In genomic region chr1:135131034-135131433, GRCm38 (mm10) we compare ENCODE assay signal across 8 mouse cellular contexts. TPM values are rescaled to one million over a fixed set of nuclear protein-coding genes. Genes with fewer than 3 reads are reported as not detected.
A peak's percentile ranks its signal among the peaks of the same experiment; 100 is the strongest.
DNase-seq lines count a peak whose midpoint lies in the region; ATAC-seq lines count a peak whose summit lies in the region.

No protein-coding gene starts in this region.

- H3K4me1 ChIP-seq in embryonic facial prominence, embryonic 10.5 days = peaks cover 64% of the 10 kb centered on the region
- H3K4me1 ChIP-seq in liver, embryonic 16.5 days (ENCODE audit: control insufficient read depth, low read depth, low read length) = peaks cover 34% of the 10 kb centered on the region
- H3K4me1 ChIP-seq in forebrain, embryonic 14.5 days (ENCODE audit: control insufficient read depth, insufficient read depth, low read length) = no peaks in the 10 kb centered on the region

- peak overlapping the region; percentile 42 for H3K4me2 ChIP-seq in liver, embryonic 16.5 days (ENCODE audit: low read depth, low read length)
- H3K4me2 ChIP-seq in forebrain, embryonic 14.5 days (ENCODE audit: low read length) = no peak overlapping the region

- no peaks in the 10 kb centered on the region for H3K36me3 ChIP-seq in embryonic facial prominence, embryonic 10.5 days (replicated peaks)
- no peaks in the 10 kb centered on the region for H3K36me3 ChIP-seq in liver, embryonic 16.5 days (ENCODE audit: control insufficient read depth, insufficient read depth)
- H3K36me3 ChIP-seq in forebrain, embryonic 14.5 days (ENCODE audit: control insufficient read depth, insufficient read depth, low read length) = no peaks in the 10 kb centered on the region

- no peak overlapping the region for H3K4me3 ChIP-seq in embryonic facial prominence, embryonic 10.5 days
- peak overlapping the region; percentile 16; the same call in 1 of the 2 replicates for H3K4me3 ChIP-seq in liver, embryonic 16.5 days (ENCODE audit: low read depth, low read length)
- no peak overlapping the region for H3K4me3 ChIP-seq in forebrain, embryonic 14.5 days (ENCODE audit: low read depth, low read length)

- H3K9ac ChIP-seq in liver, embryonic 16.5 days (ENCODE audit: low read depth, low read length) = 0 out of 2 replicates have a peak overlapping the region, but pooled peaks have one; percentile 21
- H3K9ac ChIP-seq in forebrain, embryonic 14.5 days (ENCODE audit: low read length) = no peak overlapping the region

- peak; percentile 37 for ATAC-seq in liver, embryonic 16.5 days (ENCODE audit: low read depth)
- no peak for ATAC-seq in forebrain, embryonic 14.5 days

- H3K27me3 ChIP-seq in embryonic facial prominence, embryonic 10.5 days (replicated peaks; ENCODE audit: low read depth, poor library complexity, severe bottlenecking) = peaks cover 41% of the 10 kb centered on the region
- H3K27me3 ChIP-seq in liver, embryonic 16.5 days (ENCODE audit: control insufficient read depth, insufficient read depth, low read depth, low read length) = 0 out of 2 replicates have a peak, but pooled peaks cover 4% of the 10 kb centered on the region
- no peaks in the 10 kb centered on the region for H3K27me3 ChIP-seq in forebrain, embryonic 14.5 days (replicated peaks; ENCODE audit: control insufficient read depth, insufficient read depth, low read length)

- 31% methylated on average over 6 of the region's 6 CpGs for WGBS in embryonic facial prominence, embryonic 10.5 days
- 6% methylated on average over 6 of the region's 6 CpGs for WGBS in liver, embryonic 16.5 days (ENCODE audit: insufficient replicate concordance)
- WGBS in forebrain, embryonic 14.5 days = 46% methylated on average over 6 of the region's 6 CpGs

- H3K9me3 ChIP-seq in embryonic facial prominence, embryonic 10.5 days = no peaks in the 10 kb centered on the region
- no peaks in the 10 kb centered on the region for H3K9me3 ChIP-seq in liver, embryonic 16.5 days (replicated peaks; ENCODE audit: control insufficient read depth, low read length)
- H3K9me3 ChIP-seq in forebrain, embryonic 14.5 days (replicated peaks; ENCODE audit: control insufficient read depth, low read length) = no peaks in the 10 kb centered on the region

- H3K27ac ChIP-seq in embryonic facial prominence, embryonic 10.5 days (replicated peaks) = peak overlapping the region; percentile 25
- peak overlapping the region; percentile 79 for H3K27ac ChIP-seq in liver, embryonic 16.5 days (ENCODE audit: low read length)
- H3K27ac ChIP-seq in forebrain, embryonic 14.5 days (ENCODE audit: low read depth, low read length) = no peak overlapping the region

- DNase-seq in heart, adult 11 months = peak; percentile 97
- DNase-seq in heart, postnatal 4 days = no peak
- no peak for DNase-seq in embryonic facial prominence, embryonic 10.5 days (ENCODE audit: low spot score)
- peak; percentile 67 to 79 for DNase-seq in spleen, postnatal 4 days (ENCODE audit: low spot score in 2 of 2)
- DNase-seq in forebrain, embryonic 14.5 days (ENCODE audit: low spot score) = no peak
- DNase-seq in left cerebral cortex, adult 8-10 months (ENCODE audit: low spot score in 2 of 2) = no peak
- no peak for DNase-seq in cerebellum, postnatal 36 days

RNA-seq across cellular contexts. Expression of gene Ptpn7, which starts 1.5 kb away (rescaled TPM):
- total RNA-seq in heart, postnatal 4 days (2021) = under 1 TPM; 0.47 to 0.52 TPM
- polyA plus RNA-seq in embryonic facial prominence, embryonic 10.5 days (2016; fragmentation: Nextera tagmentation; extraction: Ambion mirVana) = 1.3 and 2.1 TPM in 2 replicates
- polyA plus RNA-seq in liver, embryonic 16.5 days (2015; fragmentation: Nextera tagmentation; extraction: Ambion mirVana) = 9.0 and 9.6 TPM in 2 replicates
- polyA plus RNA-seq in forebrain, embryonic 14.5 days (2014; fragmentation: Nextera tagmentation; extraction: Ambion mirVana) = 0.32 and 0.57 TPM in 2 replicates
- total RNA-seq in left cerebral cortex, adult 8-10 months (2022) = 1 to 10 TPM; 1.3 to 1.5 (median 1.3) TPM

RNA-seq across cellular contexts. Expression of gene Arl8a, which starts 15.6 kb away (rescaled TPM):
- total RNA-seq in heart, postnatal 4 days (2021) = 10 to 100 TPM; 33.5 to 36.8 TPM
- 48.3 and 50.3 TPM in 2 replicates for polyA plus RNA-seq in embryonic facial prominence, embryonic 10.5 days (2016; fragmentation: Nextera tagmentation; extraction: Ambion mirVana)
- 7.8 and 9.9 TPM in 2 replicates for polyA plus RNA-seq in liver, embryonic 16.5 days (2015; fragmentation: Nextera tagmentation; extraction: Ambion mirVana)
- 213 and 251 TPM in 2 replicates for polyA plus RNA-seq in forebrain, embryonic 14.5 days (2014; fragmentation: Nextera tagmentation; extraction: Ambion mirVana)
- total RNA-seq in left cerebral cortex, adult 8-10 months (2022) = 100 to 1,000 TPM; 255 to 276 (median 267) TPM

RNA-seq across cellular contexts. Expression of gene Lgr6, which starts 26.0 kb away (rescaled TPM):
- 1 to 10 TPM; 8.6 to 9.4 TPM for total RNA-seq in heart, postnatal 4 days (2021)
- polyA plus RNA-seq in embryonic facial prominence, embryonic 10.5 days (2016; fragmentation: Nextera tagmentation; extraction: Ambion mirVana) = 0.73 and 1.1 TPM in 2 replicates
- polyA plus RNA-seq in liver, embryonic 16.5 days (2015; fragmentation: Nextera tagmentation; extraction: Ambion mirVana) = 0.07 and 0.08 TPM in 2 replicates
- polyA plus RNA-seq in forebrain, embryonic 14.5 days (2014; fragmentation: Nextera tagmentation; extraction: Ambion mirVana) = 0.48 TPM in 2 replicates
- total RNA-seq in left cerebral cortex, adult 8-10 months (2022) = 1 to 10 TPM; 1.2 to 2.4 (median 1.7) TPM

RNA-seq across cellular contexts. Expression of gene Gpr37l1, which starts 36.4 kb away (rescaled TPM):
- total RNA-seq in heart, postnatal 4 days (2021) = under 1 TPM in 1 of 2 experiments, not detected in 1; 0.18 TPM
- polyA plus RNA-seq in embryonic facial prominence, embryonic 10.5 days (2016; fragmentation: Nextera tagmentation; extraction: Ambion mirVana) = not detected in 2 replicates
- polyA plus RNA-seq in liver, embryonic 16.5 days (2015; fragmentation: Nextera tagmentation; extraction: Ambion mirVana) = not detected in 2 replicates
- 0.24 and 0.33 TPM in 2 replicates for polyA plus RNA-seq in forebrain, embryonic 14.5 days (2014; fragmentation: Nextera tagmentation; extraction: Ambion mirVana)
- 100 to 1,000 TPM; 177 to 205 (median 196) TPM for total RNA-seq in left cerebral cortex, adult 8-10 months (2022)

Comparison
In these comparisons a context has a peak if more than half of its experiments do, and no peak if none do; other contexts are left out.
1. DNase-seq: peak in heart, adult 11 months (single experiment) and spleen, postnatal 4 days (2 of 2); none in heart, postnatal 4 days (single experiment), embryonic facial prominence, embryonic 10.5 days (single experiment), forebrain, embryonic 14.5 days (single experiment), left cerebral cortex, adult 8-10 months (0 of 2) and cerebellum, postnatal 36 days (0 of 2).